Mouse (Mus musculus): ENCODE results near the gene Pdzd8.

Pdzd8 gene

GRCm38 (mm10) chr19:59354906-59355305 lies 9.3 kb upstream of the Pdzd8 start:
- DNase-seq (ENCODE audit: low spot score): no peak

GRCm38 (mm10) chr19:59352760-59353159 lies 7.2 kb upstream of the Pdzd8 start:
- no peak for DNase-seq (ENCODE audit: low spot score)

DNA sequence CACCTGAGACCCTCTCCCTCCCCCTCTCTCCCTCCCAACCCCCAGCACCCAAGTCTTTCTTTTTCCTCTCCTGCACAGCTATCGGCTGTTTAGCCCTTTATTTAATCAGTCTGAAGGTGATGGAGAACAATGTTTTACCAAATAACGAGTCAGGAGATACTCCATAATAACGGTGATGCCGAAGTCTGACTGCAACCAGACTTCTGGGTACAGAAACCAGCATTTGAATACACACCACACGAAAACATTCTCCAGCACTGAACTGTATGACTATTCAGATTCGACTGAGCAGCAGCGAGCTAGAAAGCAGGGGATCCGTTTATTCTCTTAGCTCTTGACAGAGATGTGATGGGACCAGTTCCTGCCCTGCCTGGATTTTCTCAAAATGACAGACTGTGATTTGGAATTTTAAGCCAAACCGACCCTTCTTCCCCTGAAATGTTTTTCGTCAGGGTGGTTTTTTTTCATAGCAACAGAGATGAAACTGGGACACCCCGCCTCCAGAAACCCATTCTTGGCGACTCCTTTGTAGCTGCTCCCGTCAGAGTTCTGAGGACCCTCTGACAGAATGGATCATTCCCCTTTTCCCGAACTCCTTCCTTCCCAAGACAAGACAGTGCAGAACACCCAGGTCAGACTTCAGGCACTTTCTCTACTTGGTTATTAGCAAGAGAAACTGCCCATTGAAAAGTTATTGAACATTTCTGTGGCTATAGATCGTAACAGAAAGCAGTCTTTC lies 5.7 kb upstream of the Pdzd8 start:
- no peak for DNase-seq (ENCODE audit: low spot score)

DNA sequence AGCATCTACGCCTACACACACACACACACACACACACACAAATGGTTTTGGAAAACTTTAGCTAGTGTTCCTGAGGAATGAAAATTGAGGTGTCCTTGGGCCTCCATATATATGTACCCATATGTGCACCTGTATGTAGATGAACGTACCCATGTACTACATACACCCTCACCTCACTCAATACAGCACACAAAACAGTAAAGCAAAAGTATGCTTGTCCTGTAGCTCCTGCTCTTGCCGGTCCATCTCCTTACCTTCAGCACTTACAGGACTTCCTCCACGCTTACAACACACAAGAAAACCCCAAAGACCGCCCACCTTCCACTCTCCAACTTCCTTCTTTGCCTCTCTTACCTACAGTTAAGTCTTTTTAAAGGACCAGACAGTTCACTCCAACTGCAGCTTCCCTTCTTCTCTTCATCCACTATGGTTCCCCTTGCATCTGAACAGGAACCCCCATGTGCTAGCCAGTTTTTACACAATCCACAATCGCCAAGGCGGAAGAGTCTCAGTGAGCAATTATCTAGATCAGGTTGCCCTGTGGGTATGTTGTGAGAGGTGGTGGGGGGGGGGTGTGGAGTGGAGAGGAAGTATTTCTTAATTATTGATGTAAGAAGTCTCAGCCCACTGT lies 4.8 kb upstream of the Pdzd8 start:
- DNase-seq (ENCODE audit: low spot score): no peak

DNA sequence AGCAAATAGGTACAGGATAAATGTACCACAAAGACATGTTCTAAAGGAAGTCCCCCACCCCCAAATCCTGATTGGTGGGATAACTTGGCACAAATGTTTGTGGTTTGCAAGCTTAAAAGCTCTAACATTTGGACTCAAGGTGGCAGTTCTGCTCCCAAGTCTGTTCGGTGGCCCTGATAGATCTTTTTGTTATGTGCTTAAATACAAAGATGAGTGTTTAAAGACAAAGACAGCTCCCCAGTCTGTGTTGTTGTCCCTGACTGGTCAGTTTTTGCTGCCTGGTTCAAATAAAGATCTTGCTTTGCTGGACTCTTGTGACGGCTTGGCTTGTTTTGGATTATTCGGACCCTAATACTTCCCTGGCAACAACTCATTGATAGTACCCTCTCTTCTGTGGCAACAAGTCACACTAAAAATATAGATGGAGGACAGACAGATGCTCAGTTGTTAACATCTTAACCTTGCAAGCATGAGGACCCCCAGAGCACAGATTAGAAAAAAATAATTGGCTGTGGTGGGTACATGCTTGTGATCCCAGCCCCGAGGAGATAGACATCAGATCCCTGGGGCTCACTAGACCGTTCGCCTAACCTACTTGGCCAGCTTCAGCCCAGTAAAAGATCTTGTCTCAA lies 3.9 kb upstream of the Pdzd8 start:
- no peak for DNase-seq (ENCODE audit: low spot score)

GRCm38 (mm10) chr19:59346325-59346724 lies 745 bp upstream of the Pdzd8 start:
- DNase-seq (ENCODE audit: low spot score): no peak

DNA sequence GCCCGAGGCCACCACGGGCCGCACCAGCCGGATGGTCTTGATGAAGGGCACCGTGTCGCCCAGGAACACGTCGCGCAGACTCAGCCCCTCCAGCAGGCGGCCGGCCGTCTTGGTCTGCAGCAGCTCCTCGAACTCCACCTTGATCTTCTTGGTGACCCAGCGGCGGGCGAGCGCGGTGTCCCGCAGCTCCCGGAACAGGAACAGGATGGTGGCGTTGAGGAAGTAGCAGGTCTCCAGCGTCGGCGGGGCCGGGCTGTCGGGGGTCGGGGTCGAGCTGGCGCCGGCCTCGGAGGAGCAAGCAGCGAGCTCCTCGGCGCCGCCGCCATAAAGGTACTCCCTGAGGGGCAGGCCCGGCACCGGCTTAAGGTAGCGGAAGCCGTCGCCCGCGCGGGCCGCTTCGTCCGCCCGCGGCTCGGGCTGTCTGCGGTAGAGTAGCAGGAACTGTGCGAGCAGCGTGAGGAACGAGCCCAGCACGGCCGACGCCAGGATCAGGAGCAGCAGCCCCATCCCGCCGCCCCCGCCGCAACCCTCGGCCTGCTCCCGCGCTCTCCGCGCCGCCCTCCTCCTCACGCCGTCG lies 411 bp downstream of the Pdzd8 start:
- peak; percentile 24 for DNase-seq (ENCODE audit: low spot score)

DNA sequence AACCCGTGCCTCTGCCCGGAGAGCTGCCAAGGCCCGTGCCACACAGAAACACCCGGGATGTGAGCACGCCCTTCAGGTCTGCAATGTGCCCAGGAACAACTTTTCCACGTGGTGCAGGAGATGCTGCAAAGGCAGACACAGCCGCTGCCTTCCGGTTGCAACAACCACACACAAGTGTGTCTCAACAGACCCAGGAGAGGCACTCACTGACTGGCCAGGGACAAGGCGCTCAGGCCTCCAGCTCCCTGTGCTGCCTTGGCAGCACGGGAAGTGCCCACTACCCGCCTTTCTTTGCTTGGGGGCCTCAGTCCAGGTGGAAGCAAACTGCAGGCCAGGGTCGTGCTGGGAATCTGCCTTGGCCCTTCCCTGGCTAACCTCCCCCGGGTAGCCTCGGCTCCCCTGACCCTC lies 1.3 kb downstream of the Pdzd8 start:
- DNase-seq (ENCODE audit: low spot score): peak; percentile 64

- DNase-seq (ENCODE audit: low spot score): no peak
Measured at GRCm38 (mm10) chr19:59342964-59343363, 2.6 kb downstream of the Pdzd8 start.

DNA sequence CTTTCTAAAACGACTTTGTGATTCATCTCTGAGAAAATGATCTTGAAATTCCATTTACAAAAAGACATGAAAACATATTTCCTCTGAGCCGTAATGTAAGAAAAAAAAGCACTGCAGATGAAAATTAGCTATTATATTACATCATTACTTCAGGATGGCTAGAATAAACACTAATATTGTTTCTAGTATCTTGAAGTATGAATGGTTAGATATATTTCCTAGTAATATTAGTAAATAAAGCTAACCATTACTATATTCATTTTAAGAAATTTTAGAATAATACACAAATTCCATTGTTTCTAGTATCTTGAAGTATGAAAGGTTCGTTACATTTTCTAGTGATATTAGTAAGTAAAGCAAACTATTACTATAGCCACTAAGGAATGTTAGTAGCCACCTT lies 5.7 kb downstream of the Pdzd8 start:
- no peak for DNase-seq (ENCODE audit: low spot score)

- DNase-seq (ENCODE audit: low spot score): no peak
Measured at GRCm38 (mm10) chr19:59337872-59338681, 7.5 kb downstream of the Pdzd8 start.

DNA sequence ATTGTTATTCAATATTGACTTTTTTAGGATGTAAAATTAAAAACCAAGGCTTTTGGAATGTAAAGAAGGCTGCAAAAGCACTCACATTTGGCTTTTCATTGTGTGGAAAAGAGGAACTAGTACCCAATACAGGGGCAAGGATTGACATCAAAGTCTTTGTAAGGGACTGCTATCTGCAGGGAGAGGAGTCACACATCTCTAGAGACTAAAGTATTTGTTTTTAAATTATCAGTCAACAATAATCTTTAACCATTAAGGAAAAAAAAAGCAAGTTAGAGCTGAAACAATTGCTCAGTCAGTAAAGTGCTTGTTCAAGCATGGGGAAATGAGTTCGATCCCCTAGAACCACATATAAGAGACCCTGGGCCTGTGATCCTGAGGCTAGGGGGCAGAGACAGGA lies 8.9 kb downstream of the Pdzd8 start:
- no peak for DNase-seq (ENCODE audit: low spot score)

DNA sequence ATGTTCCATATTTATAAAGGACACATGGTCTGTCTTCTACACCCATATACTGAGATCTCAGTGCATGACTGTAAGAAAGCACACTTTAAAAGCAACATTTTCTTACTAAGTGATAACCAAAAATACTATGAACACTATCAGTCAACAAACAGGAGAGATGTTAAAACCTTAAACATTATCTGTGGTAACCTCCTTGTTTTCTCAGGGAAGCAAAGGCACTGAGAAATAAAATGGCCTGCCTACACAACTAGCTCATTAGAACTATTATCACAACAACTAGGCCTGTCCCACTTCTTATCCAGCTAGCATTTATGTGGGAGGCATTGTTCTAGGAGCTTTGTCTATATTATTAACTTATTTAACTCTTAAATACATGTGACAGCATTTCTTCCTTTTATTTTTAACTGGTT lies 14.8 kb downstream of the Pdzd8 start:
- DNase-seq (ENCODE audit: low spot score): no peak

DNA sequence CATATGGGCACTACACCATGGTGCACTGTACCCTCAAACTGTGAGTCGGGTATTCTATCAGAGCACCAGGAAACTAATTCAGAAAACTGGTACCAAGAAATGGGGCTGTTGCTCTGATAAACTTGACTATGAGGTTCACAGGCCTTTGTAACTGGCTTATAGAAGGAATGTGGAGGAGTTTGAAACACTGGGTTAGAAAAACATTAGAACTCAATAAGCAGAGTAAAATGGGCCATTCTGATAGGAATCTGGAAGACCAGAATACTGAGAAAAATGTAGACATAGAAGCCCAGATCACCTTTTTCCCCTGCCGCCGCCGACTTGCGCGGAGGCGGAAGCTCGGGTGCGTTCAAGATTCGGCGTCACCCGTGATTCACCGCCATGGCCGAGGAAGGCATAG lies 23.6 kb downstream of the Pdzd8 start, which contains the start of gene Rps12-ps3:
Rps12-ps3 (plus strand) TSS at position 301 of the 400 bp plus-strand sequence.
- no peak for DNase-seq (ENCODE audit: low spot score)

DNA sequence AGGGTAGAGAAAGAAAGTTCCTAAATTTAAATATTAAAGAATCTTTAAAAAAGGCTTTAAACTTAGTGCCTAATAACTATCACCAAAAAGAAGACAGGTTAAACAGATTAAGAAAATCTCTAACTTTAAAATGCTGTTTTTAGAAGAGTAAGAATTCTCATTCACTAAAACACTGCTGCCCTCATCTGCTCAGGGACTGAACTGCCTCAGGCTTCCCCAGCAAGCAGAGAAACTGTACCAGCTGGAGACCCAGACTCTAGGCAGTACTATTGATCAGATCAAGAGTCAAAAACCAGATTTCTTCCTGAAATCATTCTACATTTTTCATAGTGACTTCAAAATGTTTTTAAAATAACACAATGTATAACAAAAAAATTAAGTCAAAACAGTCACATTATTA lies 29.0 kb downstream of the Pdzd8 start:
- peak; percentile 50 for DNase-seq (ENCODE audit: low spot score)

- DNase-seq (ENCODE audit: low spot score): peak; percentile 16
Measured at GRCm38 (mm10) chr19:59315308-59315707, 30.3 kb downstream of the Pdzd8 start.

GRCm38 (mm10) chr19:59292183-59292839 lies 53.3 kb downstream of the Pdzd8 start:
- DNase-seq (ENCODE audit: low spot score): no peak

DNA sequence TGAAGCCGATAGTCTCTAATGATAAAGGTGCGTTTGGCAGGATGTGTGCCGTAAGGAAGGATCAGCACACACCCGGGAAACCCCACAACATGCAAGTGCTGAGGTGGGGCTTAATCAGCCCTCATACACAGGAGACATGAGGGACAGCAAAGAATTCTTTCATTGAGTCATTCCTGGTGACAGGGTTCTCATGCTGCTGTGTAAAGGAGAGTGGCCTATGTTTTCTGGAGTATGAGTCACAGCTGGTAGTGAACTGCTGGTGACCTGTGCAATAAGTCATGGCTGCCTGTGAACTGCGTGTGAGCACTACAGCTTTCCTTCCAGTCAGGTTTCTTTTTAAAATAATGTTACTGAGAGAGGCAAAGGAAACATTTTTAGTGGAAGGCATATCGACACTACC lies 55.8 kb downstream of the Pdzd8 start:
- peak; percentile 6 for DNase-seq (ENCODE audit: low spot score)

DNA sequence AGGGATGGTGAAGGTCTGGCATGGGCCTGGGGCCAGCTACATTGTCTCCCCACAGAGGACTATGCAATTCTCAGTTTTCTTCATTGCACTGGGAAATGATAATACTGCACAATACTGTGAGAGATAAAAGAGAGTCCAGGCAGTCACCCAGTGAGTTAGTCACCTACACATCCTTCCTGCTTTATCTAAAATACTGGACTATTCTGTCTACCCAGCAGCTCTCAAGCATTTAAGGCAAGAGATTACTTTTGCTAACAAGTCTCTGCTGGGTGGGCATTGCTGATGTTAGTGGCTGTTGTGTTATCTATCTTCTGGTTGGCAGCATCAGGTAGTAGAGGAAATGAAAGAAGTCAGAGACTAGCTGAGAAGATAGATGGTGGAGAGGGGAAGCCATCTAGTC lies 56.5 kb downstream of the Pdzd8 start:
- DNase-seq (ENCODE audit: low spot score): no peak

DNA sequence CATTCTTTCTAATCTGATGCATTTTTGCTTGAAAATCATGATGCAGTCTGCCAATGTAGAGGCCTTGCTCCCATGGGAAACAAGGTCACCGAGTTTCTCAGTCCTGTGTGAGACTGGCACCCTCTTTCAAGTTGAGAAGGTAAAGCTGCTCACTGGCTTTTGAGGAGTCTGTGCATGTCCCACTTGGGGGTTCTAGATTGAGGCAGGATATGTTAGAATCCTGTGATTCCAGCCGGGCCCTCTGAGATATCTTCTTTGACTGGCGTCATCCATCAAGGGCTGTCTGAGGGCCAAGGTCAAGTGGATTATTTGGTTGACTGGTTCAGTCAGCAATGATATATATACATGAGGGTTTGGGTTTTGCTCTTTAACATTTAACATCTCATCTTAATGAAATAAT lies 63.6 kb downstream of the Pdzd8 start:
- DNase-seq (ENCODE audit: low spot score): no peak

DNA sequence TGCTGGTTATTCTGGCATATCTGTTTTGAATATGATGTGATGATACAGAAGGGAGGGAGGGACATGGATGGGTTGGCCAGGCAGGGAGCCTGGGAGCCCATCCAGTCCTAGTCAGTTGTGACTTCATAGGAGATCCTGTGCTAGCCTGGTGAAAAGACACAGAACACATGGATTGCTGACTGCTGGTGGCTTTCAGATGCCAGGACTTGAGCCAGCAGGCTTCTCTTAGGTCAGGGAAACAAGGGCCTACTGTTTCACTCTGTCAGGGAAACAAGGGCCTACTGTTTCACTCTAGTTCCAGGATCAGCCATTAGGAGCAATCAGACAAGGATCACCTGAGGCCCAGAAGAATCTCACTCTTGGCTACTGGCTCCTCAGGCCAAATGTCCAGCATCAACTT lies 64.7 kb downstream of the Pdzd8 start:
- DNase-seq (ENCODE audit: low spot score): no peak

DNA sequence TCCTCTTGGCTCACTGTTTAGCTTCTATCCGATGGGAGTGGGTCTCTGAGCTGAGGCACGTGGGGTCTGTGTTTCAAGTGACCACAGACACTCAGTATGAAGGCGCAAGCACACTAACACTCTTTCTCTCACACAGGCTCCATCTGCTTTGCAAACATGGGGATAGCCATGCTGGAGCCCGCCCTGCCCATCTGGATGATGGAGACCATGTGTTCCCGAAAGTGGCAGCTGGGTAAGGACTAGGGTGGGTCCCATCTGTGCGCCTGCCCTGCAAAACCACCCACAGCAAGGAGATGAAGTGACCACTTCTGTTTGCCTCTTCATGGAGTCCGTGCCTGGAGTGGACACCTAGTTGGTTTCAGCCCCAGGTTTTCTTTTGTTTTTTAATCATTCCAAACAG lies 69.2 kb downstream of the Pdzd8 start:
- no peak for DNase-seq (ENCODE audit: low spot score)
